10 mouse cellular contexts compared by ENCODE assay signal in the genomic region with DNA sequence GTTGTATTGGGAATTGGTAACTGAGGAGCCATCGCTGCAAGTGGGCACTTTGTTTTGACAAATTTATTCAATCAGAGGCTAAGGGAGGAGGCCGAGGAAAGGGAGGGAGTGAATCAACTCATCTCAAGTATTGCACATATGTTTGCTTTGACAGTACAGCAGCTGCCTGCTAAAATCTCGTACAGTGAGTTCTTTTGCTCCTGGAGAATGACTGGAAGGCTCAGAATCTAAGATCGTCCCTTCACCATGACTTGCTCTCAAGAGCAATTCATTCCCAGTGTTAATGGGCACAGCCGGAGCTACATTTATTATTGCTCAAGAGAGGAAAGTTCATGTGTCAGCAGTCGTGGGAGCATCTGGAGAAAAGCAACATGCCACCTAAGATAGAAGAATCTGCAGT.
DNase-seq lines count a peak whose midpoint lies in the region; ATAC-seq and TF ChIP-seq lines count a peak whose summit lies in the region.
"Had no signal": no experiment of that assay in that cellular context is flagged by ENCODE, and none has a peak within 500 bp of the region (broad histone marks: within the 10 kb centered on the region; RNA-seq: fewer than 3 reads in every experiment).

No protein-coding gene starts in this region.

- DNase-seq in kidney, postnatal 0 days (ENCODE audit: low spot score) = peak; percentile 4
- no peak for DNase-seq in kidney, postnatal 14 days
- no peak for DNase-seq in limb, embryonic 11.5 days (ENCODE audit: low spot score)
- peak; percentile 6 for DNase-seq in right cerebral cortex, postnatal 14 days
- no peak for DNase-seq in gastrocnemius, postnatal 14 days
- no peak for DNase-seq in spleen, postnatal 4 days (ENCODE audit: low spot score in 2 of 2)
- no peak for DNase-seq in kidney, adult 18-20 months
- DNase-seq: B cell, adult 2 months; kidney, adult 2 months had no signal

- no peak overlapping the region for H3K9ac ChIP-seq in kidney, postnatal 0 days (ENCODE audit: low read depth, low read length)
- H3K9ac ChIP-seq in hindbrain, embryonic 15.5 days = 0 out of 2 replicates have a peak overlapping the region, but pooled peaks have one; percentile 11
- H3K9ac ChIP-seq in limb, embryonic 11.5 days (ENCODE audit: low read length) = no peak overlapping the region

- no peak for ATAC-seq in kidney, postnatal 0 days (replicated peaks; ENCODE audit: low FRiP score, low read depth)
- no peak; the same call in 1 of the 2 replicates for ATAC-seq in hindbrain, embryonic 15.5 days (ENCODE audit: low FRiP score, low read depth)
- ATAC-seq in limb, embryonic 11.5 days (ENCODE audit: insufficient number of reproducible peaks, low FRiP score, low TSS enrichment, low read depth) = no peak

- intact Hi-C loops in gastrocnemius, postnatal 14 days (cut with DNase I; ENCODE audit: low total_unique reads) = no loop called here

- H3K27me3 ChIP-seq in kidney, postnatal 0 days (ENCODE audit: insufficient read depth, low read length) = no peaks in the 10 kb centered on the region
- H3K27me3 ChIP-seq in hindbrain, embryonic 15.5 days = no peaks in the 10 kb centered on the region
- no peaks in the 10 kb centered on the region for H3K27me3 ChIP-seq in limb, embryonic 11.5 days (ENCODE audit: control insufficient read depth, insufficient read depth, low read length)

- no peak overlapping the region for H3K4me3 ChIP-seq in kidney, postnatal 0 days (replicated peaks; ENCODE audit: low read depth, low read length)
- peak overlapping the region; percentile 15 for H3K4me3 ChIP-seq in hindbrain, embryonic 15.5 days
- H3K4me3 ChIP-seq in limb, embryonic 11.5 days (ENCODE audit: low read depth, low read length) = no peak overlapping the region

- H3K4me1 ChIP-seq in kidney, postnatal 0 days (replicated peaks; ENCODE audit: insufficient read depth, low read length) = no peaks in the 10 kb centered on the region
- H3K4me1 ChIP-seq in hindbrain, embryonic 15.5 days (replicated peaks) = peaks cover 16% of the 10 kb centered on the region; the same call in 1 of the 2 replicates
- H3K4me1 ChIP-seq in limb, embryonic 11.5 days (ENCODE audit: control insufficient read depth, insufficient read depth, low read length) = no peaks in the 10 kb centered on the region

- no peak overlapping the region for H3K27ac ChIP-seq in kidney, postnatal 0 days
- H3K27ac ChIP-seq in hindbrain, embryonic 15.5 days (replicated peaks) = no peak overlapping the region
- no peak overlapping the region for H3K27ac ChIP-seq in limb, embryonic 11.5 days (replicated peaks; ENCODE audit: low read depth, low read length)

- no peaks in the 10 kb centered on the region for H3K36me3 ChIP-seq in kidney, postnatal 0 days (ENCODE audit: insufficient read depth, low read length)
- H3K36me3 ChIP-seq in hindbrain, embryonic 15.5 days = no peaks in the 10 kb centered on the region
- no peaks in the 10 kb centered on the region for H3K36me3 ChIP-seq in limb, embryonic 11.5 days (ENCODE audit: control insufficient read depth, insufficient read depth, low read length)

- no peak for TF ChIP-seq CTCF in kidney, postnatal 0 days (IDR thresholded peaks at IDR 0.05; ENCODE audit: low read depth)

- H3K4me2 ChIP-seq in kidney, postnatal 0 days (ENCODE audit: low read length) = peak overlapping the region; percentile 15; the same call in 1 of the 2 replicates
- peak overlapping the region; percentile 48 for H3K4me2 ChIP-seq in hindbrain, embryonic 15.5 days
- peak overlapping the region; percentile 24; the same call in 1 of the 2 replicates for H3K4me2 ChIP-seq in limb, embryonic 11.5 days (ENCODE audit: low read depth, severe bottlenecking)

- WGBS in kidney, postnatal 0 days = 22% methylated on average over 6 of the region's 6 CpGs
- 22% methylated on average over 6 of the region's 6 CpGs for WGBS in hindbrain, embryonic 15.5 days
- 28% methylated on average over 6 of the region's 6 CpGs for WGBS in limb, embryonic 11.5 days

- no peaks in the 10 kb centered on the region for H3K9me3 ChIP-seq in kidney, postnatal 0 days (replicated peaks; ENCODE audit: low read length)
- H3K9me3 ChIP-seq in hindbrain, embryonic 15.5 days = no peaks in the 10 kb centered on the region
- H3K9me3 ChIP-seq in limb, embryonic 11.5 days (ENCODE audit: control insufficient read depth, low read length) = no peaks in the 10 kb centered on the region

Comparison
In these comparisons a context has a peak if more than half of its experiments do, and no peak if none do; other contexts are left out.
1. DNase-seq: peak in kidney, postnatal 0 days (single experiment) and right cerebral cortex, postnatal 14 days (single experiment); none in kidney, postnatal 14 days (single experiment), limb, embryonic 11.5 days (single experiment), gastrocnemius, postnatal 14 days (single experiment), spleen, postnatal 4 days (0 of 2) and kidney, adult 18-20 months (single experiment).
2. Peak in every context shown above with its lines, with median percentiles within 50 percentile points of each other: H3K4me2 ChIP-seq.